Mouse (Mus musculus) lung, embryonic 15.5 days (tissue): Measurements from ENCODE around the gene Zfp747. TPM values are rescaled to one million over a fixed set of nuclear protein-coding genes. Genes with fewer than 3 reads are reported as not detected.

Experiments used
- polyA plus RNA-seq: library from polyadenylated mRNA; unstranded; fragments of >200 nt; fragmentation: Nextera tagmentation; extraction: Ambion mirVana; gene quantifications from 2 replicates; pipeline ENCODE4 v1.2.1, GENCODE M21; 2015

The Zfp747 gene
- polyA plus RNA-seq, 1 experiment from 2014 or later: 9.5 TPM

Other genes starting within 250 kb of the Zfp747 start
- gene Spn, start 238.2 kb downstream of the Zfp747 start, polyA plus RNA-seq: 0.24 and 0.47 TPM in 2 replicates
- 61.7 and 63.6 TPM in 2 replicates for gene Cd2bp2, start 180.0 kb downstream of the Zfp747 start, polyA plus RNA-seq
- 27.0 and 29.8 TPM in 2 replicates for gene Tbc1d10b, start 167.6 kb downstream of the Zfp747 start, polyA plus RNA-seq
- 14.0 and 21.2 TPM in 2 replicates for gene Mylpf, start 167.2 kb downstream of the Zfp747 start, polyA plus RNA-seq
- 36.8 and 37.4 TPM in 2 replicates for gene Zfp553, start 143.0 kb downstream of the Zfp747 start, polyA plus RNA-seq
- 21.7 and 28.9 TPM in 2 replicates for gene Sept1, start 142.9 kb downstream of the Zfp747 start, polyA plus RNA-seq
- 61.9 and 63.0 TPM in 2 replicates for gene Zfp771, start 131.8 kb downstream of the Zfp747 start, polyA plus RNA-seq
- gene Dctpp1, start 115.3 kb downstream of the Zfp747 start, polyA plus RNA-seq: 161 and 190 TPM in 2 replicates
- 66.9 and 69.3 TPM in 2 replicates for gene Sephs2, start 102.0 kb downstream of the Zfp747 start, polyA plus RNA-seq
- gene Itgal, start 79.8 kb downstream of the Zfp747 start, polyA plus RNA-seq: 1.4 and 2.3 TPM in 2 replicates
- gene Zfp768, start 30.5 kb downstream of the Zfp747 start, polyA plus RNA-seq: 16.8 and 18.1 TPM in 2 replicates
- gene 9130019O22Rik, start 11.1 kb upstream of the Zfp747 start, polyA plus RNA-seq: 7.3 and 7.9 TPM in 2 replicates
- 6.7 and 7.0 TPM in 2 replicates for gene E430018J23Rik, start 17.6 kb upstream of the Zfp747 start, polyA plus RNA-seq
- gene Zfp764, start 30.8 kb upstream of the Zfp747 start, polyA plus RNA-seq: 9.0 and 10.0 TPM in 2 replicates
- 23.0 and 24.0 TPM in 2 replicates for gene Zfp688, start 46.0 kb upstream of the Zfp747 start, polyA plus RNA-seq
- 6.4 and 6.5 TPM in 2 replicates for gene Zfp689, start 73.1 kb upstream of the Zfp747 start, polyA plus RNA-seq
- gene Prr14, start 83.6 kb upstream of the Zfp747 start, polyA plus RNA-seq: 37.1 and 40.4 TPM in 2 replicates
- 12.2 and 13.3 TPM in 2 replicates for gene Fbrs, start 103.1 kb upstream of the Zfp747 start, polyA plus RNA-seq
- gene Srcap, start 135.9 kb upstream of the Zfp747 start, polyA plus RNA-seq: 51.2 and 63.7 TPM in 2 replicates
- gene Gm42715, start 143.5 kb upstream of the Zfp747 start, polyA plus RNA-seq: 13.8 and 15.4 TPM in 2 replicates
- gene Tmem265, start 185.3 kb upstream of the Zfp747 start, polyA plus RNA-seq: 4.7 and 7.7 TPM in 2 replicates
- 34.0 and 40.5 TPM in 2 replicates for gene Phkg2, start 197.3 kb upstream of the Zfp747 start, polyA plus RNA-seq
- 12.8 and 15.7 TPM in 2 replicates for gene Ccdc189, start 212.5 kb upstream of the Zfp747 start, polyA plus RNA-seq
- 46.9 and 49.0 TPM in 2 replicates for gene Rnf40, start 212.7 kb upstream of the Zfp747 start, polyA plus RNA-seq
- 12.1 and 12.2 TPM in 2 replicates for gene Zfp629, start 239.7 kb upstream of the Zfp747 start, polyA plus RNA-seq